Mouse (Mus musculus) forebrain, embryonic 14.5 days (tissue): ENCODE measurements at regions not wholly inside any gene's neighbourhood (a gene's known extent, or its start where the extent isn't known, plus 50 kb on each side); places are given as distances from the start of the nearest gene placed in this dataset.
"Not testable (repeated sequence)": the region's sequence is repeated elsewhere in the genome, so short reads cannot be mapped to it uniquely, and the experiment has no call there.

ENCODE experiments used
- ATAC-seq: fragments of 200-750 bp; cut with Nextera tagmentation; 2 replicates; pipeline ENCODE4 v1.8.0; 2017; ENCODE audit warnings: mild to moderate bottlenecking, moderate library complexity
- DNase-seq: peaks from one replicate; pipeline ENCODE4 v3.0.0-alpha.2; 2015; ENCODE audit warnings: low spot score
- H3K27ac ChIP-seq: fragments of 300-500 bp; sonication (generic); 2 replicates; pipeline ENCODE4 v1.5.1; 2014; ENCODE audit warnings: low read depth, mild to moderate bottlenecking, control low read depth, low read length, moderate library complexity
- H3K27me3 ChIP-seq: fragments of 300-500 bp; sonication (generic); replicated peaks from 2 replicates; pipeline ENCODE4 v1.6.1; 2014; ENCODE audit warnings: low read length, control low read depth, mixed read lengths; ENCODE audit not compliant: control insufficient read depth, insufficient read depth
- H3K36me3 ChIP-seq: fragments of 300-500 bp; sonication (generic); 2 replicates; pipeline ENCODE4 v1.6.1; 2014; ENCODE audit warnings: low read length, control low read depth; ENCODE audit not compliant: control insufficient read depth, insufficient read depth
- H3K4me1 ChIP-seq: fragments of 300-500 bp; sonication (generic); 2 replicates; pipeline ENCODE4 v1.6.1; 2014; ENCODE audit warnings: antibody characterized with exemption, low read length, control low read depth; ENCODE audit not compliant: control insufficient read depth, insufficient read depth
- H3K4me2 ChIP-seq: fragments of 300-500 bp; sonication (generic); 2 replicates; pipeline ENCODE4 v1.6.1; 2014; ENCODE audit warnings: mild to moderate bottlenecking, control low read depth, low read length
- H3K4me3 ChIP-seq: fragments of 300-500 bp; sonication (generic); 2 replicates; pipeline ENCODE4 v1.5.1; 2014; ENCODE audit warnings: low read depth, low read length, control low read depth
- H3K9ac ChIP-seq: fragments of 300-500 bp; sonication (generic); 2 replicates; pipeline ENCODE4 v1.6.1; 2014; ENCODE audit warnings: mild to moderate bottlenecking, low read length, control low read depth, moderate library complexity
- H3K9me3 ChIP-seq: fragments of 300-500 bp; sonication (generic); replicated peaks from 2 replicates; pipeline ENCODE4 v1.6.1; 2016; ENCODE audit warnings: low read length, control low read depth, mixed read lengths; ENCODE audit not compliant: control insufficient read depth
- WGBS: fragments of 180-500 bp; shearing (Covaris S2); extraction: QIAGEN DNeasy Blood & Tissue Kit; methylation state at CpG from one replicate; pipeline ENCODE4 v1.1.7; 2014; 5-methylcytosine and 5-hydroxymethylcytosine counted together

- Histone ChIP-seq H3K4me3 (no peak overlapping the region), H3K27me3 (no peaks in the 10 kb centered on the region), H3K9me3 (peaks cover 4% of the 10 kb centered on the region; the same call in 1 of the 2 replicates), H3K27ac (peak overlapping the region; percentile 40), H3K9ac (no peak overlapping the region), H3K36me3 (no peaks in the 10 kb centered on the region), H3K4me2 (no peak overlapping the region), H3K4me1 (peaks cover 23% of the 10 kb centered on the region; the same call in 1 of the 2 replicates)
- ATAC-seq, result no peak
- 53% methylated on average over 9 of the region's 9 CpGs for WGBS
- DNase-seq, result peak; percentile 42
These were observed 83.3 kb downstream of the Sik1 start for GRCm38 (mm10) chr17:31772201-31772820.

- not testable (repeated sequence) for H3K27me3 ChIP-seq, H3K4me2 ChIP-seq, H3K36me3 ChIP-seq, H3K9me3 ChIP-seq, H3K9ac ChIP-seq, ATAC-seq, H3K27ac ChIP-seq, H3K4me3 ChIP-seq, DNase-seq
- H3K4me1 ChIP-seq, result peaks cover 13% of the 10 kb centered on the region; the same call in 1 of the 2 replicates
These were observed 81.7 kb downstream of the Sik1 start for GRCm38 (mm10) chr17:31773882-31774281.

- WGBS, result 88% methylated on average over 4 of the region's 5 CpGs
- ATAC-seq, result no peak
- no peak for DNase-seq
These were observed 80.6 kb downstream of the Sik1 start for GRCm38 (mm10) chr17:31775037-31775436.

GRCm38 (mm10) chr17:31775966-31776365, 79.6 kb downstream of the Sik1 start:
- DNase-seq (no peak), ATAC-seq (no peak)
- no peaks in the 10 kb centered on the region for H3K27me3 ChIP-seq
- no peaks in the 10 kb centered on the region for H3K9me3 ChIP-seq
- H3K4me2 ChIP-seq, result no peak overlapping the region
- peaks cover 13% of the 10 kb centered on the region; the same call in 1 of the 2 replicates for H3K4me1 ChIP-seq
- 88% methylated on average over 3 of the region's 3 CpGs for WGBS
- H3K36me3 ChIP-seq, result no peaks in the 10 kb centered on the region
- H3K4me3 ChIP-seq, result no peak overlapping the region
- no peak overlapping the region for H3K27ac ChIP-seq
- no peak overlapping the region for H3K9ac ChIP-seq

More at GRCm38 (mm10) chr17:31775037-31775436, 80.6 kb downstream of the Sik1 start:
- Histone ChIP-seq H3K27ac (no peak overlapping the region), H3K36me3 (no peaks in the 10 kb centered on the region), H3K9ac (no peak overlapping the region), H3K4me1 (peaks cover 13% of the 10 kb centered on the region; the same call in 1 of the 2 replicates), H3K9me3 (peaks cover 4% of the 10 kb centered on the region; the same call in 1 of the 2 replicates), H3K4me2 (no peak overlapping the region), H3K27me3 (no peaks in the 10 kb centered on the region), H3K4me3 (no peak overlapping the region)

GRCm38 (mm10) chr17:31776949-31777607, 78.5 kb downstream of the Sik1 start:
- ATAC-seq (peak; percentile 80), DNase-seq (peak; percentile 80)
- peaks cover 9% of the 10 kb centered on the region; the same call in 1 of the 2 replicates for H3K4me1 ChIP-seq
- no peak overlapping the region for H3K4me3 ChIP-seq
- no peaks in the 10 kb centered on the region for H3K27me3 ChIP-seq
- no peak overlapping the region for H3K9ac ChIP-seq
- no peaks in the 10 kb centered on the region for H3K9me3 ChIP-seq
- peak overlapping the region; percentile 1 for H3K27ac ChIP-seq
- H3K36me3 ChIP-seq, result no peaks in the 10 kb centered on the region
- WGBS, result 58% methylated on average over 9 of the region's 9 CpGs
- no peak overlapping the region for H3K4me2 ChIP-seq

GRCm38 (mm10) chr17:31777751-31778150, 77.9 kb downstream of the Sik1 start:
- ATAC-seq, result no peak
- 0 out of 2 replicates have a peak overlapping the region, but pooled peaks have one; percentile 1 for H3K27ac ChIP-seq

GRCm38 (mm10) chr17:31779466-31779865, 76.1 kb downstream of the Sik1 start:
- WGBS, result 65% methylated on average over 3 of the region's 3 CpGs
- ATAC-seq (no peak), DNase-seq (peak; percentile 56)
- H3K4me1 ChIP-seq, result peaks cover 4% of the 10 kb centered on the region; the same call in 1 of the 2 replicates
- no peak overlapping the region for H3K27ac ChIP-seq
- H3K9me3 ChIP-seq, result no peaks in the 10 kb centered on the region
- H3K4me2 ChIP-seq, result no peak overlapping the region
- H3K27me3 ChIP-seq, result no peaks in the 10 kb centered on the region
- no peaks in the 10 kb centered on the region for H3K36me3 ChIP-seq
- no peak overlapping the region for H3K4me3 ChIP-seq
- H3K9ac ChIP-seq, result no peak overlapping the region

More at GRCm38 (mm10) chr17:31777751-31778150, 77.9 kb downstream of the Sik1 start:
- Histone ChIP-seq H3K4me1 (peaks cover 4% of the 10 kb centered on the region; the same call in 1 of the 2 replicates), H3K9me3 (no peaks in the 10 kb centered on the region), H3K4me2 (no peak overlapping the region), H3K27me3 (no peaks in the 10 kb centered on the region), H3K36me3 (no peaks in the 10 kb centered on the region), H3K9ac (no peak overlapping the region), H3K4me3 (no peak overlapping the region)
- DNase-seq, result no peak
- WGBS, result 85% methylated on average over 5 of the region's 5 CpGs

- 88% methylated on average over 6 of the region's 6 CpGs for WGBS
- Histone ChIP-seq H3K36me3 (no peaks in the 10 kb centered on the region), H3K27ac (no peak overlapping the region), H3K27me3 (no peaks in the 10 kb centered on the region), H3K9ac (no peak overlapping the region), H3K4me2 (no peak overlapping the region), H3K9me3 (no peaks in the 10 kb centered on the region), H3K4me1 (no peaks in the 10 kb centered on the region), H3K4me3 (no peak overlapping the region)
- no peak for ATAC-seq
- DNase-seq, result no peak
These were observed 73.4 kb downstream of the Sik1 start for GRCm38 (mm10) chr17:31782251-31782650.

GRCm38 (mm10) chr17:31783071-31783470, 72.5 kb downstream of the Sik1 start:
- WGBS, result 97% methylated on average over 5 of the region's 5 CpGs

More at GRCm38 (mm10) chr17:31783071-31783470, 72.5 kb downstream of the Sik1 start:
- ATAC-seq (no peak), DNase-seq (no peak)
- H3K4me3 ChIP-seq, result no peak overlapping the region
- H3K4me2 ChIP-seq, result no peak overlapping the region
- no peaks in the 10 kb centered on the region for H3K27me3 ChIP-seq
- no peak overlapping the region for H3K9ac ChIP-seq
- H3K27ac ChIP-seq, result no peak overlapping the region
- no peaks in the 10 kb centered on the region for H3K9me3 ChIP-seq
- H3K36me3 ChIP-seq, result no peaks in the 10 kb centered on the region
- H3K4me1 ChIP-seq, result no peaks in the 10 kb centered on the region
